Mouse (Mus musculus) ES-E14 (cell line): ENCODE data around the gene Nfe2l1.

Experiments
- CHD2 ChIP-seq: IDR thresholded peaks from 2 replicates; pipeline ENCODE4 v1.6.1; 2014; ENCODE audit warnings: mild to moderate bottlenecking, low read depth, low read length, inconsistent platforms
- HCFC1 ChIP-seq: IDR thresholded peaks from 2 replicates; pipeline ENCODE4 v1.6.1; 2012; ENCODE audit warnings: low read length, inconsistent platforms, borderline replicate concordance; ENCODE audit not compliant: insufficient read depth
- MAFK ChIP-seq: IDR thresholded peaks from 2 replicates; pipeline ENCODE4 v1.6.1; 2014; ENCODE audit warnings: mild to moderate bottlenecking, low read depth, low read length, inconsistent platforms; ENCODE audit not compliant: insufficient read depth
- ZC3H11A ChIP-seq: IDR thresholded peaks from 2 replicates; pipeline ENCODE4 v1.6.1; 2012; ENCODE audit warnings: low read depth, mild to moderate bottlenecking, inconsistent platforms, low read length, borderline replicate concordance
- ZNF384 ChIP-seq: IDR thresholded peaks from 2 replicates; pipeline ENCODE4 v1.6.1; 2012; ENCODE audit warnings: low read depth, low read length, inconsistent platforms

DNA sequence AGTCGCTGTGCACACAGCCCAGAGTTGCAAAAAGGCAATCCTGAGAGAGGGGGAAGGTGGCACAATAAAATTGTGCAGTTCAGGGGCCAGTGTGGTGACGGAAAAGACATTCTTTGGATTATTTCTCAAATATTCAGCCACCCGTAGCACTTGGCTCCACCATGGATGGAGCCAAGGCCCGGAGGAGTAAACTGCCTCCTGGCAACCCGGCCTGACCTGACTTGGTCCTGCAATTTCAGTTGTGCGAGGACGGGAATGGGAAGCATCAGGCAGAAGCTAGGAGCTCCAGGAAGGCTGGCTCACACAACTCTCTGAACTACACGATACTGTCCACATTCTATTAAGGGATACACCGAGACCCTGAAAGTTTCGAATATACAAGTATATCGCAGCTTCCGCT lies 32.8 kb upstream of the Nfe2l1 start:
- TF ChIP-seq ZC3H11A = no peak
- TF ChIP-seq ZNF384 = no peak
- TF ChIP-seq HCFC1 = no peak
- no peak for TF ChIP-seq CHD2
- TF ChIP-seq MAFK = no peak
